Mouse (Mus musculus) liver, embryonic 14.5 days (tissue): ENCODE measurements at regions not wholly inside any gene's neighbourhood (a gene's known extent, or its start where the extent isn't known, plus 50 kb on each side); places are given as distances from the start of the nearest gene placed in this dataset.

ENCODE experiments used
- CTCF ChIP-seq: IDR thresholded peaks from 2 replicates; pipeline ENCODE4 v1.5.1; 2016; ENCODE audit warnings: antibody characterized with exemption, low read depth, control low read depth
- EP300 ChIP-seq: IDR thresholded peaks from 2 replicates; pipeline ENCODE4 v1.6.1; 2016; ENCODE audit warnings: antibody characterized with exemption, low read depth

GRCm38 (mm10) chr12:13810155-13810515, 341.7 kb downstream of the Fam84a start:
- TF ChIP-seq CTCF (no peak), EP300 (no peak)
